Mouse (Mus musculus): ENCODE measurements around the gene Lsm14a. TPM values are rescaled to one million over a fixed set of nuclear protein-coding genes. Genes with fewer than 3 reads are reported as not detected.
A peak's percentile ranks its signal among the peaks of the same experiment; 100 is the strongest.

Lsm14a gene
- total RNA-seq, 2 experiments from 2014 or later = 90.6 to 135 TPM

- no peak for ATAC-seq (ENCODE audit: poor library complexity, severe bottlenecking)
Observed at GRCm38 (mm10) chr7:34317901-34318476, 75.1 kb downstream of the Lsm14a start.

- ATAC-seq (ENCODE audit: poor library complexity, severe bottlenecking) = peak; percentile 91
Observed at GRCm38 (mm10) chr7:34313443-34313875, 79.7 kb downstream of the Lsm14a start, which contains the start of gene 4931406P16Rik. Gene 4931406P16Rik (minus strand): TSS chr7:34313551.

- ATAC-seq (ENCODE audit: poor library complexity, severe bottlenecking) = peak; percentile 63
Observed at GRCm38 (mm10) chr7:34312786-34313442, 80.2 kb downstream of the Lsm14a start.

GRCm38 (mm10) chr7:34309186-34309764 lies 83.8 kb downstream of the Lsm14a start:
- no peak for ATAC-seq (ENCODE audit: poor library complexity, severe bottlenecking)

- no peak for ATAC-seq (ENCODE audit: poor library complexity, severe bottlenecking)
Observed at GRCm38 (mm10) chr7:34308586-34308985, 84.5 kb downstream of the Lsm14a start.

GRCm38 (mm10) chr7:34305454-34305853 lies 87.7 kb downstream of the Lsm14a start:
- ATAC-seq (ENCODE audit: poor library complexity, severe bottlenecking) = no peak

- no peak for ATAC-seq (ENCODE audit: poor library complexity, severe bottlenecking)
Observed at GRCm38 (mm10) chr7:34302651-34303050, 90.5 kb downstream of the Lsm14a start.

- peak; percentile 76 for ATAC-seq (ENCODE audit: poor library complexity, severe bottlenecking)
Observed at GRCm38 (mm10) chr7:34301952-34302351, 91.2 kb downstream of the Lsm14a start.

- no peak for ATAC-seq (ENCODE audit: poor library complexity, severe bottlenecking)
Observed at GRCm38 (mm10) chr7:34298818-34299217, 94.3 kb downstream of the Lsm14a start.

- ATAC-seq (ENCODE audit: poor library complexity, severe bottlenecking) = no peak
Observed at GRCm38 (mm10) chr7:34296124-34296523, 97.0 kb downstream of the Lsm14a start.

Other genes starting within 250 kb of the Lsm14a start
- 111 and 115 TPM in 2 replicates for gene Uba2, start 223.7 kb downstream of the Lsm14a start, total RNA-seq (2015)
- gene Uba2, start 223.7 kb downstream of the Lsm14a start, total RNA-seq (2017) = 121 and 126 TPM in 2 replicates
- 26.1 and 30.6 TPM in 2 replicates for gene Pdcd2l, start 196.7 kb downstream of the Lsm14a start, total RNA-seq (2015)
- gene Pdcd2l, start 196.7 kb downstream of the Lsm14a start, total RNA-seq (2017) = 33.9 and 37.0 TPM in 2 replicates
- 345 and 348 TPM in 2 replicates for gene Gpi1, start 163.0 kb downstream of the Lsm14a start, total RNA-seq (2015)
- gene Gpi1, start 163.0 kb downstream of the Lsm14a start, total RNA-seq (2017) = 393 and 429 TPM in 2 replicates
- not detected in 2 replicates for gene Gm6096, start 142.3 kb downstream of the Lsm14a start, total RNA-seq (2015)
- not detected in 2 replicates for gene Gm6096, start 142.3 kb downstream of the Lsm14a start, total RNA-seq (2017)
- gene 4931406P16Rik, start 79.8 kb downstream of the Lsm14a start, total RNA-seq (2015) = 18.6 and 23.2 TPM in 2 replicates
- gene 4931406P16Rik, start 79.8 kb downstream of the Lsm14a start, total RNA-seq (2017) = 19.4 and 23.7 TPM in 2 replicates

Measured in megakaryocyte, adult 5-6 weeks (primary cell).